Mouse (Mus musculus) liver, embryonic 14.5 days (tissue): ENCODE measurements around the gene Itga7.

Source experiments
- CTCF ChIP-seq: IDR thresholded peaks from 2 replicates; pipeline ENCODE4 v1.5.1; 2016; ENCODE audit warnings: antibody characterized with exemption, low read depth, control low read depth
- EP300 ChIP-seq: IDR thresholded peaks from 2 replicates; pipeline ENCODE4 v1.6.1; 2016; ENCODE audit warnings: antibody characterized with exemption, low read depth

- TF ChIP-seq CTCF (no peak), EP300 (no peak)
These were observed 34.7 kb downstream of the Itga7 start for GRCm38 (mm10) chr10:128968341-128968749.
